Mouse (Mus musculus) gastrocnemius, adult 2 months (tissue): ENCODE data around the gene Hs2st1. TPM values are rescaled to one million over a fixed set of nuclear protein-coding genes. Genes with fewer than 3 reads are reported as not detected.

ENCODE experiments used
- DNase-seq: peaks from one replicate; pipeline ENCODE4 v3.0.0; 2022
- H3K27ac ChIP-seq: fragments of 200-600 bp; 2 replicates; pipeline ENCODE4 v1.8.1; 2022; ENCODE audit warnings: mild to moderate bottlenecking
- H3K4me3 ChIP-seq: fragments of 200-600 bp; 2 replicates; pipeline ENCODE4 v1.8.1; 2022; ENCODE audit warnings: mild to moderate bottlenecking, moderate library complexity
- CTCF ChIP-seq: fragments of 200-600 bp; IDR thresholded peaks from 2 replicates; pipeline ENCODE4 v1.8.1; 2022; ENCODE audit warnings: antibody characterized with exemption, mild to moderate bottlenecking, moderate library complexity
- intact Hi-C: fragments of 180-260 bp; cut with DNase I; formaldehyde crosslinking; loops from one replicate; pipeline ENCODE4 v1.15.1; 2025
- total RNA-seq, 2 experiments: library from RNA; stranded (reverse); gene quantifications; 2 replicates each; pipeline ENCODE4 v1.2.3; 2021

Gene Hs2st1
- total RNA-seq, 2 experiments from 2014 or later: 12.8 to 14.8 TPM

GRCm38 (mm10) chr3:144561511-144562250 is 8.3 kb downstream of the Hs2st1 start:
- DNase-seq: no peak
- intact Hi-C loops: no loop called here
- Histone ChIP-seq H3K4me3 (peak overlapping the region; percentile 46), H3K27ac (peak overlapping the region; percentile 59)
- TF ChIP-seq CTCF: no peak

- TF ChIP-seq CTCF: no peak
- peak; percentile 38 for DNase-seq
These were observed 11.7 kb downstream of the Hs2st1 start for GRCm38 (mm10) chr3:144558274-144558673.

DNA sequence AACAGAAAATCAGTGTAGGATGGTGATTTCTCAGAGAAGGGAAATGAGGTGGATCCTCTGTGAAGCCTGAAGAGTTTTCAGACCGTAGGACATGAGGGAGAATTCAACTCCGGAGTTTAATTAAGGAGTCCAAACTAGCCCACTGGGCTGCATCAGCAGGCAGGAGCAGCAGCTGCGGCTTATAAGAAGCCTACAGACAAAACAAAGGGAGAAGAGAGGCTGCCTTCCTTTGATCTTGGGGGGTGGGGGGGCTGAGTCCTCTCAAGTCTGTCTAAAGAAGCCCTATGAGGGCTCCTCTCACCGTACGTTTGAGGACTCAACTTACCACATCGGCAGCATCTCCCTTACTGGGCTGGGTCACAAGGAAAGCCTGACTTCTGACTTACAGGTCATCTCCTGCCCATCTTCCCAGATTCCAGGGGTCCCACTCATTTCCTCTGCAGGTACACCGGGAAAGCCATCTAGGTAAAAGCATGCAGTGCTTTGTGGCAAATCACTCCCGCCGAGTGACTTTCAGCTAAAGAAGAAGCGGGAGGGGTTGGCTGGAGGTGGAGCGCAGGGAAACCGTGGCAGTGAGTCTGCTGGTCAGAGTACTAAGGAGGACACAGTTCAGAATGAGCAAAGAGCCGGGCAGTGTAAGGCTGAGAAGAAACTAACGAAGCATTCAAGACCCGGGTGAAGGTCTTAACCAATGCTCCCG is 13.2 kb downstream of the Hs2st1 start:
- Histone ChIP-seq H3K27ac (peak overlapping the region; percentile 83), H3K4me3 (peak overlapping the region; percentile 15)
- TF ChIP-seq CTCF: no peak
- no peak for DNase-seq
- intact Hi-C loops: no loop called here

More at GRCm38 (mm10) chr3:144558274-144558673, 11.7 kb downstream of the Hs2st1 start:
- intact Hi-C loops: no loop called here
- H3K4me3 ChIP-seq: peak overlapping the region; percentile 62
- peak overlapping the region; percentile 83 for H3K27ac ChIP-seq

DNA sequence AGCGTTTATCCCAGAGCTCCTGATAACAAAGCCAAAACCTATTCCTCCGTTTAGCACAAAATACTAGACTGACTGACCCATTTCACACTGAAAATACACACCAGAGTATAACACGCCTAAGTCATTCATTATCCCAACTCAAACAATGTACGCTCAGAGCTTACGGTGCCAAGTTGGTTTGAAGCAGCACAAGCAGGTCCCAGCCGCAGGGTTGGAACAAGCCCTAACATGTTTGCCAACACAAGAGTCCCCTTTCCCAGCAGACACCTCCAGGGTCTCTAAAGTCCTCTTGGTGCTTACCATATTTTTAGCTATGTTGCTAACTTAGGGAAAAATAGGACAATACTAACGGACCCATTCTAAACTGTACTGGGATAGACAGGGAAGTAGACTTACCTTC is 14.8 kb downstream of the Hs2st1 start:
- no peak for TF ChIP-seq CTCF
- H3K27ac ChIP-seq: peak overlapping the region; percentile 87; the same call in 1 of the 2 replicates

GRCm38 (mm10) chr3:144554503-144554902 is 15.5 kb downstream of the Hs2st1 start:
- no peak overlapping the region for H3K4me3 ChIP-seq
- intact Hi-C loops: loop anchor here (5.0 kb wide), 1 partner anchor 47 kb away; no protein-coding TSS in a partner anchor
- H3K27ac ChIP-seq: peak overlapping the region; percentile 87
- DNase-seq: no peak
- no peak for TF ChIP-seq CTCF

More for the DNA sequence above, 14.8 kb downstream of the Hs2st1 start:
- DNase-seq: no peak
- no peak overlapping the region for H3K4me3 ChIP-seq
- intact Hi-C loops: no loop called here

DNA sequence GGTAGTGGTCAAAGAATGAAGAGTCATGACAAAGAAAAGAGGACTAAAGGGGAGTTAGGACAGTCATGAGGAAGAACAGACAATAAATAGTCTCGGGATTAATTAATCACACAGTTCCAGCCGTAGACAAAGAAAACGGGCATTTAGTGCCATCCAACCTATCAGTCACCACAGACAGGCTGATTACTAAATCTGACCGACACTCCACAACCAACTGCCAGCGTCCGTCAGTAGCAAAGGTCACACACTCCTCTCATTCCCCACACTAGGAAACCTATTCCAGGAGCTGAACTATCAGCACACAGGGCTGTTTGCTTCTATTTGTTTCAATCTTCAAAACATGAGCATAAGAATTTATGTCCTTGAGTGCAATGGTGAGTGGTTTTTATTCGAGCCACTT is 16.0 kb downstream of the Hs2st1 start:
- peak; percentile 69 for DNase-seq
- Histone ChIP-seq H3K27ac (peak overlapping the region; percentile 87), H3K4me3 (peak overlapping the region; percentile 32; the same call in 1 of the 2 replicates)
- intact Hi-C loops: loop anchor here (2.0 to 5.0 kb wide), 2 partner anchors 15 to 47 kb away; no protein-coding TSS in a partner anchor
- TF ChIP-seq CTCF: no peak

DNA sequence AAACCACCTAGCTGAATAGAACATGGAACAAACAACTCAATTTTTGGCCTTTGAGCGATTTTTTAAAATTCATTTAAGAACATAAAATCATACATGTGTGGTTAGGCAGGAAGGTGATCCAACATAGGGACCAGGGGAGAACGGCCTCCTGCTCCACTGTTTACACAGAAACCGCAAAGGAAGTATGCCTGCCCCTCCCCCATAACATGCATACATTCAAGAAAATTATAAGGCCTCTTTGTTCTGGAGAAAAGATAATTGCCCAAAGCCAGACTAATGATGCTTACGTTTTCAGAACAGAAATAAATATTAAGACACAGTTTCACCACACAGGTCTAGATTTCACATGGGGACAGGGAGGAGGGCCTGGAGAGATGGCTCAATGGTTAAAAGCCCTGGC is 18.6 kb downstream of the Hs2st1 start:
- no peak for DNase-seq
- Histone ChIP-seq H3K4me3 (no peak overlapping the region), H3K27ac (peak overlapping the region; percentile 87; the same call in 1 of the 2 replicates)
- TF ChIP-seq CTCF: no peak
- intact Hi-C loops: loop anchor here (5.0 kb wide), 1 partner anchor 44 kb away; no protein-coding TSS in a partner anchor

GRCm38 (mm10) chr3:144550659-144551058 is 19.3 kb downstream of the Hs2st1 start:
- intact Hi-C loops: loop anchor here (5.0 kb wide), 1 partner anchor 43 kb away; no protein-coding TSS in a partner anchor
- peak overlapping the region; percentile 87 for H3K27ac ChIP-seq
- no peak overlapping the region for H3K4me3 ChIP-seq
- no peak for TF ChIP-seq CTCF
- no peak for DNase-seq

DNA sequence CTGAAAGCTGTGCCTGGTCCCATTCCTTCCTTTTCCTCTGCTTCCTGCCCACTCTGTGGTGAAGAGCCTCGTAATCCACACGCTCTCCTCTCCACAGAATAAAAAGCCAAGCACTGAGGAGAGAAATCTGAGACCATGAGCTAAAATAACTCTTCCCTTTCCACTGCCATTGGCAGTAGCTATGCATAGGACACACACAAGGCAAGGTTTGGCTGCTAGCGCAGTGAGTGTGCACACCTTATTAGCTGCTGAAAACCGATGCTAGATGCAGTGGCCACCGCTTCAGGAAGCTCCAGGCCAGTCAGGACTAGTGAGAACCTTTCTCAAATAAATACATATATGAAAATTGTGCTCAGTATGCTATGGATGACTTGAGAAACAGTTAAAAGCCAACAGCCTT is 19.9 kb downstream of the Hs2st1 start:
- Histone ChIP-seq H3K27ac (peak overlapping the region; percentile 87), H3K4me3 (peak overlapping the region; percentile 24)
- DNase-seq: peak; percentile 70
- TF ChIP-seq CTCF: no peak
- intact Hi-C loops: loop anchor here (5.0 kb wide), 1 partner anchor 43 kb away; no protein-coding TSS in a partner anchor

DNA sequence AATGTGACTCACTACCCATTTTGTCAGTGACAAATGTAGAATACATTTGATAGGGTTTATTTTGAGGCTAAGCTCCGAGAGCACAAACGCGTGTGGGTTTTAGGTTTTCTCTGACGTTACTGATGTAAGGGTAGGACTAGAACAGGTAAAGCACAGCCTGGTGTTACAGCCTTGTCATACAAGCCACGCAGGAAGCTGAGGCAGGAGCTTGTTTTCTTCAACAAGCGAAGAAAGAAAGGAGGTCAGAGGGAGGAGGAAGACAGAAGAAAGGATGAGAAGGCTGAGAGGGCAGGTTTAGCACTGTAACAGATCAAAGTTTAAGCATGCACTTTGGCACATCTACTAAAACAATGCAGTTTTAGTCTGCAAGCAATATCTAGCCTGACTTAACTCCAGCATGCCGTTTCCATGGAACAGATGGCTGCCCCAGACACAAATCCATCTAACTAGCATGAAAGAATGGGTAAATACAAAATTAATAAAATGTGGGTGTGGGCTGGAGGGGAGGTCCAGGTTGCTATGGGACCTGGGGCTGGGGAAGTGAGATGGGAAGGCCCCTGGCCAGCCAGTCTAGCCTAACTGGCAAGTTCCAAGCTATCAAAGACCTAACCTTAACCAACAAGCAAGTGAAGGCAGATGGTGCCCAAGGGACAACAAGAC is 21.7 kb downstream of the Hs2st1 start:
- intact Hi-C loops: no loop called here
- H3K4me3 ChIP-seq: no peak overlapping the region
- no peak for TF ChIP-seq CTCF
- H3K27ac ChIP-seq: peak overlapping the region; percentile 87; the same call in 1 of the 2 replicates
- no peak for DNase-seq

GRCm38 (mm10) chr3:144546490-144546889 is 23.5 kb downstream of the Hs2st1 start:
- Histone ChIP-seq H3K27ac (peak overlapping the region; percentile 16; the same call in 1 of the 2 replicates), H3K4me3 (no peak overlapping the region)
- DNase-seq: no peak
- no peak for TF ChIP-seq CTCF
- intact Hi-C loops: no loop called here

DNA sequence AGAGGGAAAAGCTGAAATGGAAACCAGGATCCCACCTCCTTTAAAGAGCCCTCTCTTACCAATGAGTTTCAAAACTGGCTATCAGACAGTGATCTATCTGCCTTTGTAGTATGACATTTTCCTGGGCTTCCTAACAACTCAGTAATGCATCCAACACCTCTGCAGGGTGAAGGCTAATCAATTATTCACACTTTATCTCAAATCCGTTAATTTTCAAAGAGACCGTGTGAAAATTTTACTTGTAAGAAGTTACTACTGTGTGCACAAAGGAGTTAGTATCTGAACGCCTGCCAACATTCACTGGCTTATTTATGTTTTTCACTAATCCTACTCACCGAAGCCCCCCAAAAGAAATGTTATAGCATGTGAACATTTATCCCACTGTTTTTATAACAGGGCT is 24.1 kb downstream of the Hs2st1 start:
- no peak for TF ChIP-seq CTCF
- H3K27ac ChIP-seq: peak overlapping the region; percentile 16
- no peak for DNase-seq
- intact Hi-C loops: no loop called here
- no peak overlapping the region for H3K4me3 ChIP-seq
